Mouse (Mus musculus) stomach, embryonic 14.5 days (tissue): ENCODE data around the gene Urm1. TPM values are rescaled to one million over a fixed set of nuclear protein-coding genes. Genes with fewer than 3 reads are reported as not detected.
A peak's percentile ranks its signal among the peaks of the same experiment; 100 is the strongest.

Experiments used
- ATAC-seq: fragments of 200-750 bp; cut with Nextera tagmentation; 2 replicates; pipeline ENCODE4 v1.8.0; 2017; ENCODE audit warnings: low read depth, moderate TSS enrichment; ENCODE audit not compliant: insufficient number of reproducible peaks, insufficient read depth, low FRiP score
- H3K27ac ChIP-seq: fragments of 300-500 bp; sonication (generic); 2 replicates; pipeline ENCODE4 v1.5.1; 2014; ENCODE audit warnings: mild to moderate bottlenecking, low read length, moderate library complexity, mixed read lengths
- H3K27me3 ChIP-seq: fragments of 300-500 bp; sonication (generic); 2 replicates; pipeline ENCODE4 v1.6.1; 2014; ENCODE audit warnings: low read length, control low read depth, mixed read lengths; ENCODE audit not compliant: control insufficient read depth, insufficient read depth
- H3K36me3 ChIP-seq: fragments of 300-500 bp; sonication (generic); 2 replicates; pipeline ENCODE4 v1.6.1; 2014; ENCODE audit warnings: mild to moderate bottlenecking, control low read depth, low read length, moderate library complexity, mixed read lengths; ENCODE audit not compliant: control insufficient read depth, insufficient read depth
- H3K4me1 ChIP-seq: fragments of 300-500 bp; sonication (generic); 2 replicates; pipeline ENCODE4 v1.6.1; 2014; ENCODE audit warnings: low read length, control low read depth, mixed read lengths; ENCODE audit not compliant: control insufficient read depth, insufficient read depth
- H3K4me2 ChIP-seq: fragments of 300-500 bp; sonication (generic); replicated peaks from 2 replicates; pipeline ENCODE4 v1.6.1; 2014; ENCODE audit warnings: low read depth, low read length, control low read depth
- H3K4me3 ChIP-seq: fragments of 300-500 bp; sonication (generic); 2 replicates; pipeline ENCODE4 v1.5.1; 2014; ENCODE audit warnings: low read depth, low read length, control low read depth
- H3K9ac ChIP-seq: fragments of 300-500 bp; sonication (generic); replicated peaks from 2 replicates; pipeline ENCODE4 v1.6.1; 2014; ENCODE audit warnings: low read depth, mild to moderate bottlenecking, control low read depth, low read length, moderate library complexity, mixed read lengths
- H3K9me3 ChIP-seq: fragments of 300-500 bp; sonication (generic); 2 replicates; pipeline ENCODE4 v1.6.1; 2016; ENCODE audit warnings: low read depth, low read length, control low read depth; ENCODE audit not compliant: control insufficient read depth
- WGBS: fragments of 180-500 bp; shearing (Covaris S2); extraction: QIAGEN DNeasy Blood & Tissue Kit; methylation state at CpG from one replicate; pipeline ENCODE4 v1.1.7; 2014; 5-methylcytosine and 5-hydroxymethylcytosine counted together
- polyA plus RNA-seq: library from polyadenylated mRNA; unstranded; fragments of >200 nt; fragmentation: Nextera tagmentation; extraction: Ambion mirVana; gene quantifications from 2 replicates; pipeline ENCODE4 v1.2.1, GENCODE M21; 2014

The Urm1 gene
- polyA plus RNA-seq, 1 experiment from 2014 or later: 24.6 TPM

GRCm38 (mm10) chr2:29843231-29844105 is 23.6 kb downstream of the Urm1 start:
- H3K27me3 ChIP-seq: peaks cover 32% of the 10 kb centered on the region

GRCm38 (mm10) chr2:29844115-29844514 is 24.2 kb downstream of the Urm1 start:
- Histone ChIP-seq H3K27me3 (peaks cover 32% of the 10 kb centered on the region), H3K36me3 (peaks cover 13% of the 10 kb centered on the region), H3K9ac (no peak overlapping the region), H3K4me2 (no peak overlapping the region), H3K27ac (no peak overlapping the region), H3K9me3 (no peaks in the 10 kb centered on the region), H3K4me3 (no peak overlapping the region), H3K4me1 (peaks cover 6% of the 10 kb centered on the region; the same call in 1 of the 2 replicates)
- no peak for ATAC-seq
- WGBS: 78% methylated on average over 2 of the region's 2 CpGs

More at GRCm38 (mm10) chr2:29843231-29844105, 23.6 kb downstream of the Urm1 start:
- peaks cover 17% of the 10 kb centered on the region for H3K36me3 ChIP-seq
- H3K4me3 ChIP-seq: no peak overlapping the region
- H3K27ac ChIP-seq: no peak overlapping the region
- H3K4me2 ChIP-seq: no peak overlapping the region
- H3K9ac ChIP-seq: no peak overlapping the region
- no peak for ATAC-seq
- H3K4me1 ChIP-seq: peaks cover 6% of the 10 kb centered on the region; the same call in 1 of the 2 replicates
- no peaks in the 10 kb centered on the region for H3K9me3 ChIP-seq
- WGBS: 70% methylated on average over 9 of the region's 9 CpGs

- Histone ChIP-seq H3K27ac (no peak overlapping the region), H3K4me2 (no peak overlapping the region), H3K9me3 (no peaks in the 10 kb centered on the region), H3K4me3 (no peak overlapping the region), H3K36me3 (peaks cover 13% of the 10 kb centered on the region), H3K4me1 (peaks cover 6% of the 10 kb centered on the region; the same call in 1 of the 2 replicates), H3K27me3 (peaks cover 32% of the 10 kb centered on the region), H3K9ac (no peak overlapping the region)
- ATAC-seq: no peak
- 31% methylated on average over 3 of the region's 3 CpGs for WGBS
Measured at GRCm38 (mm10) chr2:29844661-29845060, 24.8 kb downstream of the Urm1 start.

GRCm38 (mm10) chr2:29845636-29846035 is 25.8 kb downstream of the Urm1 start:
- no peak overlapping the region for H3K9ac ChIP-seq
- peaks cover 32% of the 10 kb centered on the region for H3K27me3 ChIP-seq
- peak overlapping the region; percentile 18 for H3K4me3 ChIP-seq
- H3K27ac ChIP-seq: no peak overlapping the region
- no peak for ATAC-seq
- peaks cover 6% of the 10 kb centered on the region; the same call in 1 of the 2 replicates for H3K4me1 ChIP-seq
- WGBS: 15% methylated on average over 25 of the region's 25 CpGs
- H3K36me3 ChIP-seq: peaks cover 13% of the 10 kb centered on the region
- no peaks in the 10 kb centered on the region for H3K9me3 ChIP-seq
- H3K4me2 ChIP-seq: peak overlapping the region; percentile 35

- peaks cover 32% of the 10 kb centered on the region for H3K27me3 ChIP-seq
- H3K4me2 ChIP-seq: peak overlapping the region; percentile 35
- no peak for ATAC-seq
- no peaks in the 10 kb centered on the region for H3K9me3 ChIP-seq
- peaks cover 6% of the 10 kb centered on the region; the same call in 1 of the 2 replicates for H3K4me1 ChIP-seq
- no peak overlapping the region for H3K9ac ChIP-seq
- H3K36me3 ChIP-seq: peaks cover 11% of the 10 kb centered on the region
- H3K4me3 ChIP-seq: peak overlapping the region; percentile 18
- 8% methylated on average over 47 of the region's 47 CpGs for WGBS
- H3K27ac ChIP-seq: no peak overlapping the region
Measured at GRCm38 (mm10) chr2:29846061-29846853, 26.4 kb downstream of the Urm1 start.

GRCm38 (mm10) chr2:29846911-29847310 is 27.0 kb downstream of the Urm1 start:
- Histone ChIP-seq H3K27ac (no peak overlapping the region), H3K27me3 (peaks cover 32% of the 10 kb centered on the region), H3K36me3 (peaks cover 7% of the 10 kb centered on the region), H3K9me3 (no peaks in the 10 kb centered on the region), H3K4me2 (no peak overlapping the region), H3K9ac (no peak overlapping the region), H3K4me3 (no peak overlapping the region), H3K4me1 (peaks cover 6% of the 10 kb centered on the region; the same call in 1 of the 2 replicates)
- WGBS: 47% methylated on average over 3 of the region's 3 CpGs
- no peak for ATAC-seq

- ATAC-seq: no peak
- no peak overlapping the region for H3K27ac ChIP-seq
- no peak overlapping the region for H3K4me3 ChIP-seq
- peaks cover 29% of the 10 kb centered on the region for H3K27me3 ChIP-seq
- 65% methylated on average over 8 of the region's 8 CpGs for WGBS
- no peak overlapping the region for H3K4me2 ChIP-seq
- H3K4me1 ChIP-seq: peaks cover 6% of the 10 kb centered on the region; the same call in 1 of the 2 replicates
- H3K9ac ChIP-seq: no peak overlapping the region
- no peaks in the 10 kb centered on the region for H3K36me3 ChIP-seq
- H3K9me3 ChIP-seq: no peaks in the 10 kb centered on the region
Measured at GRCm38 (mm10) chr2:29849041-29849440, 29.2 kb downstream of the Urm1 start.

GRCm38 (mm10) chr2:29849841-29850480 is 30.1 kb downstream of the Urm1 start:
- Histone ChIP-seq H3K4me2 (no peak overlapping the region), H3K36me3 (no peaks in the 10 kb centered on the region), H3K27me3 (peaks cover 20% of the 10 kb centered on the region), H3K9ac (no peak overlapping the region), H3K4me3 (no peak overlapping the region), H3K27ac (no peak overlapping the region), H3K9me3 (no peaks in the 10 kb centered on the region), H3K4me1 (peaks cover 6% of the 10 kb centered on the region; the same call in 1 of the 2 replicates)
- WGBS: 46% methylated on average over 5 of the region's 5 CpGs
- no peak for ATAC-seq
